Mouse (Mus musculus): ENCODE measurements around the gene F5.

Gene F5

GRCm38 (mm10) chr1:164151387-164152088, at the start of gene F5:
F5 (plus strand) TSS chr1:164151838.
- in situ Hi-C loops (cut with MboI; ENCODE audit: low pct_unique_long_range_greater_than_20kb in 1 of 2, low sequenced_read_pairs in 2 of 2, unreplicated experiment in 1 of 2), result no loop called here

DNA sequence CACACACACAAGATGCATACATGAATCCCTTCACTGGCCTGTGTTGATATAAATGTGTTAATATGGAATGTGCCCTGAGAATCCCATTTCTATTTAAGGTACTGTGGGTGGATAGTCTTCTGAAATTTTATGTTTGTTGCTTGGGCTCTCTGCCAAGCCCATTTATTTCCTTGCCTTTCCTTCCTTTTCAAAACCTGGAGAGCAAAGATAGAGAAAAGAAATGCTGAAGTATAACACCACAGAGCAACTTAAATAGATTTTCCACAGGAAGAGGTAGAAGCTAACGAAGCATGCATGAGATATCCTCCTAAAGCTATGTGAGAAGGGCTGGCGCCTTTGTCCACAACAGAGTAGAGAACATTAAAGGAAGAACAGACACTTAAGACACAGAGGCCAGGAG, 41.9 kb upstream of the F5 start:
- in situ Hi-C loops (cut with MboI; ENCODE audit: low pct_unique_long_range_greater_than_20kb in 1 of 2, low sequenced_read_pairs in 2 of 2, unreplicated experiment in 1 of 2), result no loop called here

DNA sequence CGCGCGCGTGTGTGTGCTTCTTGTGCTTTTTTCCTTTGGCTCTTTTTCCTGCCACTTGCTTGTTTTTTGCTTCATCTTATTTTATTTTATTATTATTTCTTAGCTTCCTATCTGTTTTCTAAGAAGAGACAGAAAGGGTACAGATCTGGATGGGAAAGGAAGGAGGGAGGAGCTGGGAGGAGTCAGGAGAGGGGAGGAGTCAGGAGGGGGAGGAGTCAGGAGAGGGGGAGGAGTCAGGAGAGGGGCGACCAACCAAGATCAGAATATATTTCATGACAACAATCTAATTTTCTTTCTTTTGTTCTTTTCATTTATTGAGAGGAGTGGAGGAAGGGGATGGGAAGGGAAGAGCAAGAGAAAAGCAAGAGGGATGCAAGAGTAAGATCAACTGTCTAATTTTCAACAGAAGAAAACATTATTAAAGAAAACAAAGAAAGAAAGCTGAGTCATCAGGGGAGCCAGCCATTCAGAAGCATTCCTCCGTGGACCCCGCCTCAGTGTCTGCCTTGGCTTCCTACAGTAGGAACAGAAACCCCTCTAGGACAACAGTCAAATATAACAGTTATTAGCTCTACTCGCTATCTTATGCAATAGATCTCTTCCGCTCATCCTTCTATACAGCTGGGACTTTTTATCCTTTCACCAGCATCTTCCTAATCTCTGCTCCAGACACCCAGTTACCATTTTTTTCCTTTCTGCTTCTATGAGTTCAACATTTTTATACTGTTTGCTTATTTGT, 40.9 kb upstream of the F5 start:
- in situ Hi-C loops (cut with MboI; ENCODE audit: low pct_unique_long_range_greater_than_20kb in 1 of 2, low sequenced_read_pairs in 2 of 2, unreplicated experiment in 1 of 2), result no loop called here

DNA sequence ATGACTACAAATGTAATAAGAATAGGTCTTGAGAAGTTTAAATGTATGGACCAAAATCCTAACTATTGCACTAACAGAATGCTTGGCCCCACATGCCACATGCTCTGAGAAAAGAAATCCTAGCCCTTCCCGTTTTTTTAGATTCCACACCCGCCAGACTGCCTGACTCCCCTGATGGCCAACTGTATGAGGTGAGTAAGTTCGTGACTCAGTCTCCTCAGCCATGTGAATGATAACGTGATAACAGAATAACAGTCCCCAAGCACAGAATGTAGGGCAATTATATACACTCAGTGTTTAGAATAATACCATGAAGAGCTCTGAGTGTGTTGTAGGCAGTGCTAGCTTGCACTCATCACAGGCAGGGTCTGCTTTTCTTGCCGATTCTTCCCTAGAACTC, 37.4 kb upstream of the F5 start:
- in situ Hi-C loops (cut with MboI; ENCODE audit: low pct_unique_long_range_greater_than_20kb in 1 of 2, low sequenced_read_pairs in 2 of 2, unreplicated experiment in 1 of 2), result no loop called here

GRCm38 (mm10) chr1:164114947-164115493, 36.6 kb upstream of the F5 start, which contains the start of gene Selp:
Selp (plus strand) TSS chr1:164115264.
- in situ Hi-C loops (cut with MboI; ENCODE audit: low pct_unique_long_range_greater_than_20kb in 1 of 2, low sequenced_read_pairs in 2 of 2, unreplicated experiment in 1 of 2), result no loop called here

DNA sequence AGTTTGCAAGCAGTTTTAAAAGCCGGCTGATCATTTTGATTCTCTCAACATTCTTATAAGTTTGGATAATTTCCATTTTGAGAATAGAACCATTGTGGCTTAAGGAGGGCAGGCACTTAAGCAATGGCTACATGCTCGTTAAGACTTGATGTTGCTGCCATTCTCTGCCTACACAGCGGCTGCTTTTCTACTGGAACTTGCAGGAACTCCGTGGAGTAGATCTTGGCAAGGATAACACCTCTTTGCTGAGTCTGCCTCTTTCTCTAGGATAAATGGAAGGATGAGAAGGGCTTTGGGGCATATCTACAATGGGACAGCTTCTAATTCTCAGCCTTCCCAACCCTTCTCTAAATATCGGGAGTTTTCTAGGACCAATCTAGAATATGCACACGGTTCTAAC, 36.0 kb upstream of the F5 start:
- in situ Hi-C loops (cut with MboI; ENCODE audit: low pct_unique_long_range_greater_than_20kb in 1 of 2, low sequenced_read_pairs in 2 of 2, unreplicated experiment in 1 of 2), result no loop called here

DNA sequence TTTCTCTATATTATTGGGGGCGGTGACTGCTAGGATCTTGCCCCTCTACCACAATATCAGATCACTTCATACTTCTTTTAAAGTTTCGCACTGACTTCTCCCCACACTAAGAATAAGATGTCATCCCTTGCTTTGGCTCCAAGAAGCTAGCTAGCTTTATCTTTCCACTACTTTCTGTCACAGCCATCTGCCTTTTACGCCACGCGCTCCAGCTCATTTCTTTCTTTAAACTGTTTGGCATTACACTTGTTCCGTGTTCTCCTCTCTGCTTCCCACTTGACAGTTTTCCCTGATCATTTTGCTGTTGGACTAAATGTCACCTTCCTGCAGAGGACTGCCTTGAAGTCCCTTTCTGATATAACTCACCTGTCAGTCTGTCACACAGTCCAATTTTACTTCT, 33.8 kb upstream of the F5 start:
- in situ Hi-C loops (cut with MboI; ENCODE audit: low pct_unique_long_range_greater_than_20kb in 1 of 2, low sequenced_read_pairs in 2 of 2, unreplicated experiment in 1 of 2), result no loop called here

DNA sequence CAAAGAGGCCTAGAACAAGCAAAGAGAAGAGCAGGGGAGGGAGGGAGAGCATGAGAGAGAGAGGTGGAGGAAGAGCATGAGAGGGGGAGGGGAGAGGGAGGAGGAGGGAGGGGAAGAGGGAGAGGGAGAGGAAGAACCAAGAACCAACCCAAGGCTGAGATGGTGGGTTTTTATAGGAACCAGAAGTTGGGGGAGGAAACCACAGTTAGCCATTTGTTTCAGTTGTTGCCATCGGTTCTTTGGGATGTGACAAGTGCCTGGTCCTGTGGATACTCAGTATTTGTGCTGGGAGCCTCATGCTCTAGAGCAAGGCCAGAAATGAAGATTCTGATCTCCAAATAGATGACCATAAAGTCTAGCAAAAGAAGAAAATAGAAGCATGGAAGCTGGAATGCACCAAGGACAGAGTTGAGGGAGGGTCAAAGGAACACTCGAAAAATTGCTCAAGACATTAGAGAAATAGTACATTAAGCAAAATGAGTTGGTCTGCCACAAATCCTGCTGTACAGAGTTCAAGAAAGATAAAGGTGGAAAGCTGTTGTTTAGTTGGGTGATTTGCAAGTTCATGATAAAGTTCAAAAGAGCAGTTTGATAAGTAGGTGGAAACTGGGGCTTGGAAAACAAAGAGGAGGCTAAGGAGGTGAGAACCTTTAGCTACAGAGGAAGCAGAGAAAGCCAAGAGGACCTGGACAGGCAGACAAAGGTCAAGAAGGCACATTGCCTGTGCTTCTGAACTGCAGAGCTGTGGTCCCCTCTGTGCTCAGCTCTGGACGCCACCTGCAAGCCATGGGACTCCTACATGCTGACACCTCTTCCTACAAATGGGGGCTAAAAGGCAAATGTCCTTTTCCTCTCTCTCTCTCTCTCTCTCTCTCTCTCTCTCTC, 31.5 kb upstream of the F5 start:
- in situ Hi-C loops (cut with MboI; ENCODE audit: low pct_unique_long_range_greater_than_20kb in 1 of 2, low sequenced_read_pairs in 2 of 2, unreplicated experiment in 1 of 2), result no loop called here

DNA sequence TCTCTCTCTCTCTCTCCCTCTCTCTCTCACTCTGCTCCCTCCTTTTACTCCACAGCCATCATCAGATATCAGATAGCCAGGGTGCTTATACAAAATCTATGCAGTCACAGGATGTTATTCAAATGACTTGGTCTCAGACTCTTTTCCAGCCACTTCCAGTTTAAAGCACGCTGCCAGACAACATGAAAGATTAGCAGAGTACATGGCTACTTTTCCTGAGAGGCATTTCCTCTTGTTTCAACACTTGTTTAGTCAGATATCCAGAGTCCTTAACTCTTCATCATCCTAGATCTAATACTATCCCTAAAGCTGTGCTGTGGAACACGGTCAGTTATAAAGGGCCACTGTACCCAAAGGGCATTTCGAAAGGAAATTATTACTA, 30.9 kb upstream of the F5 start:
- in situ Hi-C loops (cut with MboI; ENCODE audit: low pct_unique_long_range_greater_than_20kb in 1 of 2, low sequenced_read_pairs in 2 of 2, unreplicated experiment in 1 of 2), result no loop called here

GRCm38 (mm10) chr1:164123836-164124235, 27.8 kb upstream of the F5 start:
- in situ Hi-C loops (cut with MboI; ENCODE audit: low pct_unique_long_range_greater_than_20kb in 1 of 2, low sequenced_read_pairs in 2 of 2, unreplicated experiment in 1 of 2), result no loop called here

GRCm38 (mm10) chr1:164130013-164130412, 21.6 kb upstream of the F5 start:
- in situ Hi-C loops (cut with MboI; ENCODE audit: low pct_unique_long_range_greater_than_20kb in 1 of 2, low sequenced_read_pairs in 2 of 2, unreplicated experiment in 1 of 2), result no loop called here

DNA sequence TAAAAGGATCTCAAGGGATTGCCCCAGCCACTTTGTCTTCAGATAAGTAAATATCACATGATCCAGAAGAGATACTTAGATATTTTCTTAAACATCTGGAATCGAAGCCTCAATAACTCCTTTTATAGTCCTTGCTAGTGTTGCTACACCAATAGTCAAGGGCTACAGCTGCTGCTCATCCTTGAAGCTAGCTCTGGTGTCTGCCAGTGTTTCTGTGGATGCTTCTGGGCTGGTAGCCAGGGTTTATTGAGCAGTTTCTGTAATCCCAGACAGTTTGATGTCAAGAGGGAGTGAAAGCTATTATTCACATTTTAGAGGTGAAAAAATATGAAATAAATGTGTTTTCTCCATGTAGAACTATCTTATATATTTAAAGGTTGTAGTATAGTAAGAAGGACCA, 19.0 kb upstream of the F5 start:
- in situ Hi-C loops (cut with MboI; ENCODE audit: low pct_unique_long_range_greater_than_20kb in 1 of 2, low sequenced_read_pairs in 2 of 2, unreplicated experiment in 1 of 2), result no loop called here

DNA sequence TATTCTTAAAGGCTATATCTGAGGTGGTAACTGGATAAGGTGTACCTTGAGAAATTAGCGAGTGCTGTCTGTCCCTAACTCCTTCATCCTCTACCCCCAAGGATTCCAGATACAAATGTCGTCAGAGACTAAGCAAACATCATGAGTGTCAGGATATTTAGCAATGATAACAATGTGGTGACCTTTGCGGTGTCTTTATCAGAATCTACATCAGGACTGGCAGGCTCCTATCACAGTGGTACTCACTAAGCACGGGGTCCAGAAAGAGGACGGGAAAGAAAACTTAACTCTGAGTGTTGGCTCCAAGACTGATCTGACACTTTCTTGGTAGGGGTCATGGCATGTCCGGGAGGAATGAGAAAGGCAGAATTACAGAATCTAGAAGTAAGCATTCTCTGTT, 17.5 kb upstream of the F5 start:
- in situ Hi-C loops (cut with MboI; ENCODE audit: low pct_unique_long_range_greater_than_20kb in 1 of 2, low sequenced_read_pairs in 2 of 2, unreplicated experiment in 1 of 2), result no loop called here

DNA sequence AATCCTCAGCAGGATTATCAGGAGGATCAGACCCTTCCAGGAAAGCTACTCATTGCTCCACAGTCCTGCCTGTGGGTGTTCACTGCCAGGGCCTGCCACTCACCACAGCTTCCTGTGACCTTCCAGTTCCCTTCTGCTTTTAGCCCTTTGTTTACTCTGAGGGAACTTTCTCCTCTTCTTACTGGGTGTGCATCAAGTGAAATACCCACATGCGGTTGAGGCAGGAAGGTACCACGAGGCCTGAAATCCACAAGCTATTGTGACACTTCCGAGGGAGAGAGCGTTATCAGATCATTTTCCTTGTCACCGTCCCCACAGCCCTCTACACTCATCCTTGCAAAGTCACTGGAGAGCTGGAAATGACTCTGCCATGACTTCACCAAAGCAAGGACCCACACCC, 16.3 kb upstream of the F5 start:
- in situ Hi-C loops (cut with MboI; ENCODE audit: low pct_unique_long_range_greater_than_20kb in 1 of 2, low sequenced_read_pairs in 2 of 2, unreplicated experiment in 1 of 2), result no loop called here

GRCm38 (mm10) chr1:164135960-164136359, 15.7 kb upstream of the F5 start:
- in situ Hi-C loops (cut with MboI; ENCODE audit: low pct_unique_long_range_greater_than_20kb in 1 of 2, low sequenced_read_pairs in 2 of 2, unreplicated experiment in 1 of 2), result no loop called here

DNA sequence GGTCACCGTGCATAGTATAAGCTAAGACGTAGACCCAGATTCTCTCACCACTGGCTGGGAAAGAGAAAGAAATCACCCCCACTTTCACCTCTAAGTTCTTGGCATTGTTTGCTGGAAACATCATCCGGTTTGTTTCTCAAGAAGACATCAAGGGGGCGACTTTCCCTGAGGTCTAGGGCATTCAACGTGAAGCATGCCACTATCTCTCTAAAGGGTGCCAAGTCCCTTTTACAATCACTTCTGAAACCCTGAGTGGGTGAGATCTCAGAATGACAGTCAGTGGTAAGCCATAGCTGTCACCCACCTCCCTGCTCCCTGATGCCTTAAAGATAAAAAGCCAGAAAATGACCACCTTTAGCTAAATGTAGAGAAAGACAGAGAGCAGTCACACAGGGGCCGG, 15.0 kb upstream of the F5 start:
- in situ Hi-C loops (cut with MboI; ENCODE audit: low pct_unique_long_range_greater_than_20kb in 1 of 2, low sequenced_read_pairs in 2 of 2, unreplicated experiment in 1 of 2), result no loop called here

- in situ Hi-C loops (cut with MboI; ENCODE audit: low pct_unique_long_range_greater_than_20kb in 1 of 2, low sequenced_read_pairs in 2 of 2, unreplicated experiment in 1 of 2), result no loop called here
Measured at GRCm38 (mm10) chr1:164138365-164139130, 13.1 kb upstream of the F5 start.

- in situ Hi-C loops (cut with MboI; ENCODE audit: low pct_unique_long_range_greater_than_20kb in 1 of 2, low sequenced_read_pairs in 2 of 2, unreplicated experiment in 1 of 2), result no loop called here
Measured at GRCm38 (mm10) chr1:164139464-164139863, 12.2 kb upstream of the F5 start.

All from mouse embryonic stem cell (cell line).